Mouse (Mus musculus): ENCODE measurements around the gene Plagl1.

Gene Plagl1

GRCm38 (mm10) chr10:13127946-13128345 is 67.6 kb downstream of the Plagl1 start:
- no peak for DNase-seq (ENCODE audit: inconsistent age in 2 of 2, low spot score in 1 of 2)

DNA sequence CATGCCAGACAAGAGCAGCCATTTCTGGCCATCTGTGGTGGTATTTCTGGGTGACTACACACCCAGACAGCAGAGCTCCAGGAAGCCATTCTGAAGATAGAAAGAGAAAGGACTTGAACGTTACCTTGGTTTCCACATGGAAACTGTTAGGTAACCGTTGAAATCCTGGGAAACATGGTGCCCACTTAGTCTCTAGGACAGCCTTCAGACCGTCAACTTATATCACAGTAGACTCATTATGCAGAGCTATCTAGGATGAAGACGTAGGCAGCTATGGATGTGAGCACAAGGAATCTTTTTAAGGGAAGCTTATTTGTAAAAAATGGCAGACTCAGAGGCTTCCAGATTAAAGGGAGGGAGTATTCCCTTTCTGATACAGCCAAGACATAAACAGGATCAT is 73.5 kb downstream of the Plagl1 start:
- DNase-seq (ENCODE audit: inconsistent age in 2 of 2, low spot score in 1 of 2) = no peak

- peak; percentile 45 to 55 for DNase-seq (ENCODE audit: inconsistent age in 2 of 2, low spot score in 1 of 2)
These were observed 75.0 kb downstream of the Plagl1 start for GRCm38 (mm10) chr10:13135276-13135675.

GRCm38 (mm10) chr10:13135751-13136150 is 75.4 kb downstream of the Plagl1 start:
- no peak for DNase-seq (ENCODE audit: inconsistent age in 2 of 2, low spot score in 1 of 2)

- peak; percentile 23 to 26 for DNase-seq (ENCODE audit: inconsistent age in 2 of 2, low spot score in 1 of 2)
These were observed 77.6 kb downstream of the Plagl1 start for GRCm38 (mm10) chr10:13137906-13138305.

- DNase-seq (ENCODE audit: inconsistent age in 2 of 2, low spot score in 1 of 2) = no peak
These were observed 80.1 kb downstream of the Plagl1 start for GRCm38 (mm10) chr10:13140434-13140833.

- no peak for DNase-seq (ENCODE audit: inconsistent age in 2 of 2, low spot score in 1 of 2)
These were observed 90.1 kb downstream of the Plagl1 start for GRCm38 (mm10) chr10:13150435-13150834.

DNA sequence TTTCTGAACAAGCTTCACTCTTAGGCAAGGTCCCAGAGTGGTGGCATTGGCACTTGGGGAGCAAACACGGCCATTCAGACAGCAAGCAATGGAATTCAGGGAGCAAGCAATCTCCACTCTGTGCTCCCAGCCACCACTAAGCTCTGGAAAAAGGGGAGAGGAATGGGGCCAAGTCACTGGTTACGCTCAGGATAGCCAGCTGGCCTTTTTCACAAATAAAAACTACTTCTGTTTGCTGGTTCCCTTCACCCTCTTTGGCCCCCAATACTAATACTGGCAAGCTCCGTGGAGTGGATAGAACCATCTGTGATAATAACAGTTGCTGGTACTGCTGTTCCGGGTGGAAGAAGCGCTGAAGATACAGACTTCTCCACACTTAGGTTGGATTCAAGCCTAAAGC is 91.0 kb downstream of the Plagl1 start:
- peak in 1 of 2 experiments; percentile 28 for DNase-seq (ENCODE audit: inconsistent age in 2 of 2, low spot score in 1 of 2)

DNA sequence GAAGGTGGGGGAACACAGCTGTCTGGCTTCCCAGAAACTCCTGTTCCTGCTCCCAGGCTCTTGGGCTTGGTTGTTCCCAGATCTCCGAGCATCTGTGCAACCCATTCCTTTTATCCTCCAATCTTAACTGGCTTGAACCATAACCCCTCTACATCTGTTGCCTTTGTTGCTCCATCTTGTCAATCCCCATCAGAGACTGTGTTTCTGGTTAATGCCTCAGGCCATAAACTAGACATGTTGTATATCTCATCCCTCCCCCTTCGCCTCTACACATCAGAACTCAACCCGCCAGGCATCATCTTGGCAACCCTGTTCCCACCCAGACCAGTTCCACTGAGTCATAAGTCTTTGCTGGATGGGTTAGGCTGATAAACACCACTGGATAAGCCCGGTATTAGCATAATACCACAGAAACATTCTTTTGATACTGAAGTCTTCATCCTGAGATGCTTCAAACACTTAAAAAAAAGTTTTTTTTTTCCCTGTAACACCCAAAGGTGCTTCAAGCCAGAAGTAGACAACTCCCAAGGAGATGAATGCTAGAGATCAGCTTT is 92.6 kb downstream of the Plagl1 start:
- no peak for DNase-seq (ENCODE audit: inconsistent age in 2 of 2, low spot score in 1 of 2)

- no peak for DNase-seq (ENCODE audit: inconsistent age in 2 of 2, low spot score in 1 of 2)
These were observed 95.1 kb downstream of the Plagl1 start for GRCm38 (mm10) chr10:13155377-13155776.

GRCm38 (mm10) chr10:13160913-13161312 is 100.6 kb downstream of the Plagl1 start:
- no peak for DNase-seq (ENCODE audit: inconsistent age in 2 of 2, low spot score in 1 of 2)

DNA sequence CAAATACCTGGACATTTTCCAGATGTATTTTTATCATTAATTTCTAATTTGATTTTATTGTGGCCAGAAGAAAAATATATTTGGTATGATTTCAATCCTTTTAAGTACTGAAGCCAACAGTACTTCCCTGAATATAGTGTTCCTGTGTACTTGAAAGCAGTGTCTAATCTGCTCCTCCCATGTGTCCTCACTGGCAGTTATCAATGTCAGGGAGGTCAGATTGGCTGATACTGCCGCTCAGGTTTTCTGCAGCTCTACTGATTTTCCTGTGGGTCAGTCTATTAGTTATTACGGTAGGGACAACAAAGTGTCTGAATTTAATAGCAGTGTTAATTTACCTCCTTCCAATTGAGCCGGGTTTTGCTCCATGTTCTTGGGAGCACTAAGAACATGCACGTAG is 101.7 kb downstream of the Plagl1 start:
- DNase-seq (ENCODE audit: inconsistent age in 2 of 2, low spot score in 1 of 2) = no peak

DNA sequence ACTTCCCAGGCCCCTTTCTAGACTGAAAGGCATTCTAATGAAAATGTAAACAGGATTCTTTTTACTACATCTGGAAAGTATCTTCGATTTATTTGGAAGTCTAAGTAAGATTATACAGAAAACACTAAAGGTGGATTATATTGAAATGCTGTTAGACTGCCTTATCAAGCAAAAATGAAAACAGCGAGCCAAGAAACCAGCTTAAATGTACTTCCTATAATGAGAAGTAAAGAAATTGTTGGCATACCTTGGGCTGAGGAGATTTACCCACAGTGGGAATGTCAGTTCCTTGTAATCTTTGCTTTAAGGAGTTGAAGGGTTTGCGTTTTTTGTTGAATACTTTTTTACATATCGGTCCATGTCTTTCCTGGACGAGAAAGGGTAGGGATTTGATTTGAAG is 108.2 kb downstream of the Plagl1 start:
- DNase-seq (ENCODE audit: inconsistent age in 2 of 2, low spot score in 1 of 2) = no peak

DNA sequence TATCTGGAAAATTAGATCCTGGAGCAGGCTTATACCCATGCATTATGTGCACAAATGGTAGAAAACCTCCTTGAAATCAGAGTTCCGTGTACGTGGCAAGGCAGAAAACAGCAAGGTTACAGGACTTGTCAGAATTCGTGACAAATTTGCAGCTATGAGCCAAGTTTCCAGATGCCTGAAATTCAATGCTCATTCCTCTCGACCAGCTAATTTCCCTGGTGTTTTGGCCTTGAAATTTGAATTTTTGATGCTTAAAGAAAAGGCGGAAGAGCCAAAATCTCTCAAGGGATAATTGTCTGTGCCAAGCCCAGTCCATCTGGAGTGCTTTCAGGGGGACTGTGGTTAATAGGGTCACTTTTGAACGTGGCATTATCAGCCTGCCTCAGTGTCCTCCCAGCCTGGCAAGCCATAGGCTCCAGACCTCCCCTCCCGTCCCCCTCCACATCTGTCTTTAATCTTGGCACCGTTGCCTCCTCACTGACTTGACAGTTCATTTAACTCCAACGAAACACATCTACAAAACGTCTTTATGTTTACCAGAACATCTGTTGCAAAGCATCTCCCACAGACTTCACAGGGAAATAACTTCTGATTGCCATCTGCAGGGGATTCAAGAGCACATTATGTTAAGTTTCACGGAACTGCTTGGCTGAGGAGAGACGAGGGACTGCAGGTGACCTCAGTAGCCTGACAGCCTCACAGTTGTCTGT is 110.6 kb downstream of the Plagl1 start:
- peak in 1 of 2 experiments; percentile 32 for DNase-seq (ENCODE audit: inconsistent age in 2 of 2, low spot score in 1 of 2)

DNA sequence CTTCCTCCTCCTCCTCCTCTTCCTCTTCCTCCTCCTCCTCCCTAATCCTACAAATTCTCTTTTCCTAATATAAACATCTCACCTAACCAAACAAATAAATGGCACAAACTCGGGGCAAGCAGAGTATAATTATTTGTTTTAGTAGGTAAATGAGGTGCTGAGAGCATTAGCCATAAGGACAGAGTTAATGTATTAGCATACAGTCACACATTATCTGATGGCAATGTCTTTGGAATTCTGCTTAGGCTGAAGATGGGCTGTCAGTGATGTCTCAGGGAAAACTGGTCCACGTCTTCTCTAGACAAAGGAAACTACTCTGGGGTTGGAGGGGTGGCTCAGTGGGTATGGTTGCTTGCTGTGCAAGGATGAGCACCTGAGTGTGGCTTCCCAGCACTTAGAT is 111.2 kb downstream of the Plagl1 start:
- no peak for DNase-seq (ENCODE audit: inconsistent age in 2 of 2, low spot score in 1 of 2)

- no peak for DNase-seq (ENCODE audit: inconsistent age in 2 of 2, low spot score in 1 of 2)
These were observed 112.5 kb downstream of the Plagl1 start for GRCm38 (mm10) chr10:13172798-13173221.

- DNase-seq (ENCODE audit: inconsistent age in 2 of 2, low spot score in 1 of 2) = peak in 1 of 2 experiments; percentile 32
These were observed 115.6 kb downstream of the Plagl1 start for GRCm38 (mm10) chr10:13175866-13176265.

DNA sequence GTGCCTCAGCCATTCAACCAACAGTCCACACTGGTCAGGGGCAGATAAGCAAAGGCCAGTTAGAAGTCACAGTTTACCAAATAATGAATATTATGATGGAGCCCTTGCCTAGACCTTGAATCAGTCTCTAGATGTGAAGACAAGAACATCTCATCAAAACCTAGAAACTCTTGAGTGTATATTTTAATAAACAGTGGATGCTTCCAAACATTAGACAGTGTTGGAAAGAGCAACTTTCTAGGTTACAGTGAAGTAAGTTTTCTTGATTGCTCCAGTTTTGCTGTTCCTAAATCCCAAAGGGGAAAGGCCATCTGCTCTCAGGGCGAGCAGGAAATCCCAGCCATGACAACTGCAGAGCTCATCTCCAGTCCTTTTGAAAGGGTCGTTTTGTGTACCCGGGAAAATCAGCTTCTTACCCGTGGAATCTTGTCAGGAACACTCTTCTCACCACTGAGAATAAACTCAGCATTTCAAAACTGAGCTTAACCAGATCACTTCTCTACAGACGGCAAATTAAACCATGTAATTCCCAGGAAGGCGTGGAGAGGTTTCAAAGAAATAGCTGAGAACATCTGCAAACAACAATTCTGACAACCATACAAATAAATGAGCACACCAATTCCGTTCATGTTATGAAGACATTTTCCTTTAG is 117.8 kb downstream of the Plagl1 start, which contains the start of gene Zc2hc1b:
TSS of gene Zc2hc1b (minus strand) at position 51 of the 652 bp plus-strand sequence.
- DNase-seq (ENCODE audit: inconsistent age in 2 of 2, low spot score in 1 of 2) = no peak

DNA sequence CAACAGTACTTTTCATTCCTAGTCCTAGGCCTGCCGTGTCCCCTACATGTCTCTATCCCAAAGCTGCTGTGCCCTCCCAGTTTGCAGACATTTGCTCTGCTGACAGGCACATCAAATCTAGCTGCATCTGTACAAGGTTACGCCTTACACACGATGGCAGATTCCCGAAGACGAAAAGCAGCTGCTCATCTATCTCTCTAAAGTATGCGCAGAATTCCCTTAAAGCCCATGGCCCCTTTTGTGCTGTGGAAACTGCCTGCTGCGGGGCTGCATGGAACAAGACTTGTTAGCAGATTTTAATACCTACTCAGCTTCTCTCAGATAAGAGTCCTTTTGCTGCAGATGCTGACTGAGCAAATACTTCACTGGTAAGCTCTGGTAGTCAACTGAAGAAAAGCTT is 119.9 kb downstream of the Plagl1 start:
- DNase-seq (ENCODE audit: inconsistent age in 2 of 2, low spot score in 1 of 2) = no peak
